Mouse (Mus musculus) neural tube, embryonic 13.5 days (tissue): ENCODE results near the gene Ndufb10. TPM values are rescaled to one million over a fixed set of nuclear protein-coding genes. Genes with fewer than 3 reads are reported as not detected.
A peak's percentile ranks its signal among the peaks of the same experiment; 100 is the strongest.

Experiments used
- ATAC-seq: fragments of 200-750 bp; cut with Nextera tagmentation; 2 replicates; pipeline ENCODE4 v1.8.0; 2017; ENCODE audit warnings: low read depth, mild to moderate bottlenecking, moderate TSS enrichment, moderate library complexity
- H3K27ac ChIP-seq: fragments of 300-500 bp; sonication (generic); replicated peaks from 2 replicates; pipeline ENCODE4 v1.5.1; 2015; ENCODE audit warnings: moderate library complexity, mild to moderate bottlenecking, inconsistent platforms
- H3K27me3 ChIP-seq: fragments of 300-500 bp; sonication (generic); 2 replicates; pipeline ENCODE4 v1.6.1; 2015; ENCODE audit warnings: mild to moderate bottlenecking, inconsistent platforms
- H3K36me3 ChIP-seq: fragments of 300-500 bp; sonication (generic); 2 replicates; pipeline ENCODE4 v1.6.1; 2015; ENCODE audit warnings: mild to moderate bottlenecking, inconsistent platforms
- H3K4me1 ChIP-seq: fragments of 300-500 bp; sonication (generic); replicated peaks from 2 replicates; pipeline ENCODE4 v1.6.1; 2015; ENCODE audit warnings: inconsistent platforms
- H3K4me2 ChIP-seq: fragments of 300-500 bp; sonication (generic); 2 replicates; pipeline ENCODE4 v1.6.1; 2015; ENCODE audit warnings: inconsistent platforms, mild to moderate bottlenecking, moderate library complexity
- H3K4me3 ChIP-seq: fragments of 300-500 bp; sonication (generic); 2 replicates; pipeline ENCODE4 v1.5.1; 2015; ENCODE audit warnings: mild to moderate bottlenecking, inconsistent platforms
- H3K9ac ChIP-seq: fragments of 300-500 bp; sonication (generic); 2 replicates; pipeline ENCODE4 v1.6.1; 2015; ENCODE audit warnings: moderate library complexity, mild to moderate bottlenecking, inconsistent platforms
- H3K9me3 ChIP-seq: fragments of 300-500 bp; sonication (generic); 2 replicates; pipeline ENCODE4 v1.6.1; 2016; ENCODE audit warnings: inconsistent platforms
- WGBS: fragments of 180-500 bp; shearing (Covaris S2); methylation state at CpG from one replicate; pipeline ENCODE4 v1.1.7; 2015; 5-methylcytosine and 5-hydroxymethylcytosine counted together
- polyA plus RNA-seq: library from polyadenylated mRNA; unstranded; fragments of >200 nt; fragmentation: Nextera tagmentation; extraction: Ambion mirVana; gene quantifications from 2 replicates; pipeline ENCODE4 v1.2.1, GENCODE M21; 2015

The Ndufb10 gene
- polyA plus RNA-seq, 1 experiment from 2014 or later: 273 TPM

DNA sequence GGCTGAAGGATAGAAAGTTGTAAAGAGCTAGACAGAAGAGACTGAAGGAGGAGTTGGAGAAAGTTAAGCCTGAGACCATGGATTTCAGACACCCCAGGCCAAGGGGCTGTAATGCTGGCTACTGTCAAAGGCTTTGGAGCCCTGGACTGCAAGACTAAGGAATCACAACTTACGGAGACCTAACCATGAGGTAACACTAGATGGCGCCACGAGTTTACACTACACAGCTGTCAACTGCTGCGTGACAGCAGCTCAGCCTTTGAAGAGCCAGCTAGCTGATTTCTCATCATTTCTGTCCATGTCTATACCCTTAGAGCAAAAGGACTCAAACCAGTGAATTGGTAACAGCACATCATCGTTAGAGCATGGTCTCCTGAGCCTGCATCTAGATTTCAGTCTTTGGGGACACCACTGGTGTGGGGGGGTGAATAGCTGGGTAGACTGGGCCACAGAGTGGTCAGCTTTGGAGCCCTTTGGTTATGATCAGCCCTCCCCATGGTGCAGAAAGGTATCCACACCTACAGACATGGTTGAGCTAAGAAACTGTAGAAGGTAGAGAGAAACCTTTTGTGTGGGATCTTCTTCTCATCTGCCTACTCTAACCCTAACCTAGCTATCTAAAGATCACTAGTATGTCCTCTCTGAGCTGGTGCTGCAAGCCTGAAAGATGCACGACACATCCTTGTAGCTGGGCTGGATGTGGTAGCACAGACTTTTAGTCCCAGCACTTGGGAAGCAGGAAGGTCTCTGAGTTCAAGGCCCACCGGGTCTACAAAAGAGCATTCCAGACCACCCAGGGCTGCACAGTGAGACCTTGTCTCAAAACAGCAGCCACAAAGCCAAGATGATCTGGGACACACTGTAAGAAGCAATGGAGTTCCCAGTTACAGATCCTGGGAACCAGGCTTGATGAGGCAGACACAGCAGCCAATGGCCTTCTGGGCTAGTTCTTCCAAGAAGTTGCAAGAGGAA is 21.5 kb upstream of the Ndufb10 start:
- peaks cover 9% of the 10 kb centered on the region for H3K36me3 ChIP-seq
- H3K4me2 ChIP-seq: no peak overlapping the region
- peak overlapping the region; percentile 22; the same call in 1 of the 2 replicates for H3K9ac ChIP-seq
- peak; percentile 88 for ATAC-seq
- H3K27me3 ChIP-seq: peaks cover 34% of the 10 kb centered on the region
- H3K4me3 ChIP-seq: no peak overlapping the region
- no peak overlapping the region for H3K27ac ChIP-seq
- 22% methylated on average over 7 of the region's 7 CpGs for WGBS
- no peaks in the 10 kb centered on the region for H3K9me3 ChIP-seq
- peaks cover 3% of the 10 kb centered on the region; the same call in 1 of the 2 replicates for H3K4me1 ChIP-seq

DNA sequence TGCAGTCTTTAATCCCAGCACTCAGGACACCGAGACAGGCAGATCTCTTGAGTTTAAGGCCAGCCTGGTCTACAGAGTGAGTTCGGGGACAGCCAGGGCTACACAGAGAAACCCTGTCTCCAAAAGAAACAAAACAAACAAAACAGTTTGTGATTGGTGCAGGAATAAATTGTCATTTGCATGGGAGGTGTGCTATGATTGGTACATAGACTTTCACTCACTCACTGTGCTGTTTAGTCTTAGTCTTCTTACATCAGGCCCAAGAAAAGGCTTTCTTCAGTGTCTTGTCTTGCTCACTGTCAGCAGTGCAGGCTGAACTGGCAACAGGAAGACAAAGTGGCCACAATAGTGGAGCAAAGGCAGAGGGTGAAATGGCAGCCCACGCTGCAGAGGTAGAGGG is 20.1 kb upstream of the Ndufb10 start:
- ATAC-seq: no peak
- Histone ChIP-seq H3K4me3 (no peak overlapping the region), H3K27me3 (peaks cover 22% of the 10 kb centered on the region), H3K27ac (no peak overlapping the region), H3K36me3 (peaks cover 14% of the 10 kb centered on the region), H3K4me2 (no peak overlapping the region), H3K4me1 (peaks cover 3% of the 10 kb centered on the region; the same call in 1 of the 2 replicates), H3K9me3 (no peaks in the 10 kb centered on the region), H3K9ac (no peak overlapping the region)
- 73% methylated on average over 3 of the region's 3 CpGs for WGBS

DNA sequence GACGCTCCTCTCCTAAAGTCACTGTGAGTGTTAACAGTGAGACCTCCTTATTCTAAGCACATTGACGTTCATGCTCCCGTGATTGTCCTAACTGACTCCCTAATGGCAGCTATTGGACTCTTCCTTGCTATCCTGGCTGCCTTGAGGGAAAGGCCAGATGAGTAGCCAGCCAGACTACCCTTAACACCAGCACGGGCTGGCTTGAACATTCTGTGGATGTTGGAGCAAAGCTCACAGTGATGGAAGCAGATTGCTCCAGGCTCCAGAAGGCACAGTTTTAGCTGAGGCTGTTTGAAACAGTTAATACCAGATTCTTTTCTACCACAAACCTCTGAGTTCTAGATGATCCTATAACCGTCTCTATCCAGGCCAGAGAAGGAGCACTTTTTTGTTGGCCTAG is 19.6 kb upstream of the Ndufb10 start:
- H3K9me3 ChIP-seq: no peaks in the 10 kb centered on the region
- H3K9ac ChIP-seq: no peak overlapping the region
- H3K27ac ChIP-seq: no peak overlapping the region
- H3K4me3 ChIP-seq: no peak overlapping the region
- no peak overlapping the region for H3K4me2 ChIP-seq
- H3K4me1 ChIP-seq: peaks cover 3% of the 10 kb centered on the region; the same call in 1 of the 2 replicates
- ATAC-seq: no peak
- H3K36me3 ChIP-seq: peaks cover 14% of the 10 kb centered on the region
- whole genome bisulfite sequencing: 74% methylated on average over 5 of the region's 5 CpGs
- H3K27me3 ChIP-seq: peaks cover 17% of the 10 kb centered on the region

DNA sequence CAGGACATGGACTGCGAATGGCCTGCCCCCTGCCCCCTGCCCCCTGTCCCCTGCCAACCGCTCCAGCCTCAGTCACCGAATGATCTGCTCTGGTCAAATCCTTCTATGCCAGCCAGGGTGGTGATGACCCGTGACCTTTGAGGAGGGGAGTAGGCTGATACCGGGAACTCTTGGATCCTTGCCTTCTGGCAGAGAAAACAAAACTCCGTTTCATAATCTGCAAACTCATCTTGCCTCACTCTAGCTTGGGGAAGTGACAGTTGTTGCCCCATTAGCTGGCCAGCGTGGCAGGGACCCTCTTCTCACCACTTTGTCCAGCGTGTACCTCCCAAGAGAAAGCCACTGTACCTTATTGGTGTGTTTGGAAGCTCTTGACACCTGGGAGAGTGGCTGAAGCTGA is 18.0 kb upstream of the Ndufb10 start:
- H3K9me3 ChIP-seq: no peaks in the 10 kb centered on the region
- peaks cover 7% of the 10 kb centered on the region; the same call in 1 of the 2 replicates for H3K27me3 ChIP-seq
- 80% methylated on average over 8 of the region's 8 CpGs for WGBS
- H3K4me2 ChIP-seq: no peak overlapping the region
- H3K4me3 ChIP-seq: no peak overlapping the region
- H3K9ac ChIP-seq: no peak overlapping the region
- no peak overlapping the region for H3K27ac ChIP-seq
- ATAC-seq: no peak
- H3K4me1 ChIP-seq: peaks cover 9% of the 10 kb centered on the region
- H3K36me3 ChIP-seq: peaks cover 14% of the 10 kb centered on the region

- WGBS: 84% methylated on average over 8 of the region's 8 CpGs
- ATAC-seq: no peak
- H3K36me3 ChIP-seq: peaks cover 14% of the 10 kb centered on the region
- no peak overlapping the region for H3K27ac ChIP-seq
- no peaks in the 10 kb centered on the region for H3K27me3 ChIP-seq
- no peaks in the 10 kb centered on the region for H3K9me3 ChIP-seq
- H3K4me2 ChIP-seq: no peak overlapping the region
- no peak overlapping the region for H3K9ac ChIP-seq
- no peak overlapping the region for H3K4me3 ChIP-seq
- peaks cover 22% of the 10 kb centered on the region for H3K4me1 ChIP-seq
These were observed 15.6 kb upstream of the Ndufb10 start for GRCm38 (mm10) chr17:24739926-24740325.

DNA sequence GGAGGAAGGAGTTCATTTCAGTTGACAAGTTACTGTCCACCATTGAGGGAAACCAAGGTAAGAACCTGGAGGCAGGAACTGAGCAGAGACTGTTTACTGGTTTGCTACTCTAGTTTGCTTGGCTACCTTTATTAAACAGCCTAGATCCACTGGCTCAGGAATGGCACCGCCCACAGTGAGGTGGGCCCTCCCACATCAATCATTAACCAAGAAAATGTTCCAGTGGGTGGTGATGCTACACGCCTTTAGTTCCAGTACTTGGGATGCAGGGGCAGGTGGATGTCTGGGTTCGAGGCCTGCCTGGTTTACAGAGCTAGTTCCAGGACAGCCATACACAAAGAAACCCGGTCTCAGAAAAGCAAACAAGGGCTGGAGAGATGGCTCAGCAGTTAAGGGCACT is 14.0 kb upstream of the Ndufb10 start:
- H3K36me3 ChIP-seq: peaks cover 14% of the 10 kb centered on the region
- no peak overlapping the region for H3K4me2 ChIP-seq
- no peak overlapping the region for H3K9ac ChIP-seq
- H3K27ac ChIP-seq: no peak overlapping the region
- H3K4me3 ChIP-seq: no peak overlapping the region
- H3K4me1 ChIP-seq: peaks cover 22% of the 10 kb centered on the region
- WGBS: 81% methylated on average over 4 of the region's 4 CpGs
- no peaks in the 10 kb centered on the region; the same call in 1 of the 2 replicates for H3K27me3 ChIP-seq
- ATAC-seq: no peak
- no peaks in the 10 kb centered on the region for H3K9me3 ChIP-seq

GRCm38 (mm10) chr17:24737135-24737810 is 13.0 kb upstream of the Ndufb10 start:
- peaks cover 12% of the 10 kb centered on the region for H3K36me3 ChIP-seq
- 30% methylated on average over 8 of the region's 8 CpGs for WGBS
- H3K9me3 ChIP-seq: no peaks in the 10 kb centered on the region
- no peaks in the 10 kb centered on the region; the same call in none of the 2 replicates for H3K27me3 ChIP-seq
- peak overlapping the region; percentile 83 for H3K4me2 ChIP-seq
- ATAC-seq: 0 out of 2 replicates have a peak, but pooled peaks have one; percentile 1
- peaks cover 22% of the 10 kb centered on the region for H3K4me1 ChIP-seq
- H3K9ac ChIP-seq: peak overlapping the region; percentile 74
- no peak overlapping the region for H3K27ac ChIP-seq
- peak overlapping the region; percentile 55 for H3K4me3 ChIP-seq

- ATAC-seq: peak; percentile 96
- peak within 1 kb of the TSS; percentile 74 for H3K9ac ChIP-seq
- no peaks in the 10 kb centered on the region for H3K9me3 ChIP-seq
- no peaks in the 10 kb centered on the region; the same call in none of the 2 replicates for H3K27me3 ChIP-seq
- H3K4me3 ChIP-seq: peak within 1 kb of the TSS; percentile 55
- peaks cover 22% of the 10 kb centered on the region for H3K4me1 ChIP-seq
- 2% methylated on average over 29 of the region's 29 CpGs for WGBS
- peaks cover 7% of the 10 kb centered on the region for H3K36me3 ChIP-seq
- H3K27ac ChIP-seq: peak within 1 kb of the TSS; percentile 47
- H3K4me2 ChIP-seq: peak within 1 kb of the TSS; percentile 83
These were observed 12.2 kb upstream of the Ndufb10 start, which contains the start of gene Msrb1 for GRCm38 (mm10) chr17:24736330-24737051. Gene Msrb1, plus strand, starts transcription at chr17:24736642.

- 0 out of 2 replicates have a peak overlapping the region, but pooled peaks have one; percentile 55 for H3K4me3 ChIP-seq
- no peak overlapping the region for H3K27ac ChIP-seq
- WGBS: 83% methylated on average over 7 of the region's 7 CpGs
These were observed 11.2 kb upstream of the Ndufb10 start for GRCm38 (mm10) chr17:24735446-24735845.

DNA sequence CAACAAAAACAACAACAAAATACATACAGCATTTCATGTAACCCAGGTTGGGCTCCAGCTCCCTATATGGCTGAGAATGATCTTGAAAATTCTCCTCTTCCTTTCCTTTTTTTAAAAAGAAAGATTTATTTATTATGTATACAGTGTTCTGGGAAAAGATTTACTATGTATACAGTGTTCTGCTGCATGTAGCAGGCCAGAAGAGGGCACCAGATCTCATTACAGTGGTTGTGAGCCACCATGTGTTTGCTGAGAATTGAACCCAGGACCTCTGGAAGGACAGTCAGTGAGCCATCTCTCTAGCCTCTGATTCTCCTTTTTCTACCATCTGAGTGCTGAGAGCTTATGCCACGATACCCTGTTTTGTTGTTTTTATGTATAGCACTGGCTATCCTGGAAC is 10.2 kb upstream of the Ndufb10 start:
- Histone ChIP-seq H3K4me1 (peaks cover 22% of the 10 kb centered on the region), H3K4me2 (no peak overlapping the region), H3K27ac (no peak overlapping the region), H3K4me3 (no peak overlapping the region), H3K9ac (no peak overlapping the region), H3K36me3 (no peaks in the 10 kb centered on the region), H3K9me3 (no peaks in the 10 kb centered on the region), H3K27me3 (no peaks in the 10 kb centered on the region; the same call in none of the 2 replicates)
- ATAC-seq: no peak
- WGBS: 84% methylated on average over 1 of the region's 1 CpGs

More at GRCm38 (mm10) chr17:24735446-24735845, 11.2 kb upstream of the Ndufb10 start:
- H3K4me2 ChIP-seq: peak overlapping the region; percentile 83
- H3K4me1 ChIP-seq: peaks cover 22% of the 10 kb centered on the region
- ATAC-seq: no peak
- H3K27me3 ChIP-seq: no peaks in the 10 kb centered on the region; the same call in none of the 2 replicates
- peaks cover 2% of the 10 kb centered on the region; the same call in 1 of the 2 replicates for H3K36me3 ChIP-seq
- H3K9ac ChIP-seq: no peak overlapping the region
- no peaks in the 10 kb centered on the region for H3K9me3 ChIP-seq

DNA sequence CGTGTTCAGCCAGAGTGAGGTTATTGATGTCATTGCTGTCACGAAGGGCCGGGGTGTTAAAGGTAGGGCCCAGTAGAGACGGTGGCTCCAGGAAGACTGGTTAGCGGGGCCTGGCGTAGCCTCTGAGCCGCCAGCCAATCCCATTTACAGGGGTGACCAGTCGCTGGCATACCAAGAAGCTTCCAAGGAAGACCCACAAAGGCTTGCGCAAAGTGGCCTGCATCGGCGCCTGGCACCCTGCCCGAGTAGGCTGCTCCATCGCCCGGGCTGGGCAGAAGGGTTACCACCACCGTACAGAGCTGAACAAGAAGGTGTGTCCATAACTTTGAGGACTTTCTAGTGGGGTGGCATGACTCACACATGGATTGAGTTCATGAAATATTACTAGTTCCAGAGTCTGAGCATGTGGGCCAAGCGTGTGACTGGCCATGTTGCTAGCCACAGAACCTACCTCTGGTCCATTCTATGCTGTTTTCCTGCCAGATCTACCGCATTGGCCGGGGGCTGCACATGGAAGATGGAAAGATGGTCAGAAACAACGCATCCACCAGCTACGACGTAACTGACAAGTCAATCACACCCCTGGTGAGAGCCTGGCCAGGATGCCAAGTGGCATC is 9.3 kb upstream of the Ndufb10 start:
- 90% methylated on average over 21 of the region's 21 CpGs for WGBS
- Histone ChIP-seq H3K4me3 (no peak overlapping the region), H3K36me3 (no peaks in the 10 kb centered on the region), H3K9me3 (no peaks in the 10 kb centered on the region), H3K27ac (no peak overlapping the region), H3K27me3 (no peaks in the 10 kb centered on the region; the same call in none of the 2 replicates), H3K4me1 (peaks cover 22% of the 10 kb centered on the region), H3K9ac (no peak overlapping the region; the same call in 1 of the 2 replicates), H3K4me2 (no peak overlapping the region)
- no peak for ATAC-seq
